Mouse (Mus musculus): ENCODE results near the gene Pfdn5. TPM values are rescaled to one million over a fixed set of nuclear protein-coding genes. Genes with fewer than 3 reads are reported as not detected.
"Not testable (repeated sequence)": the region's sequence is repeated elsewhere in the genome, so short reads cannot be mapped to it uniquely, and the experiment has no call there.

The Pfdn5 gene
- polyA plus RNA-seq, 1 experiment from 2014 or later = 514 TPM

GRCm38 (mm10) chr15:102316263-102316662 is 9.7 kb upstream of the Pfdn5 start:
- H3K4me1 ChIP-seq (ENCODE audit: control insufficient read depth, insufficient read depth, low read length) = no peaks in the 10 kb centered on the region
- H3K27me3 ChIP-seq (ENCODE audit: control insufficient read depth, insufficient read depth, low read length) = no peaks in the 10 kb centered on the region
- no peak overlapping the region for H3K9ac ChIP-seq (replicated peaks; ENCODE audit: low read depth, low read length)
- no peak for ATAC-seq (ENCODE audit: insufficient number of reproducible peaks, insufficient read depth, low FRiP score, low read depth)
- 84% methylated on average over 6 of the region's 6 CpGs for WGBS
- H3K9me3 ChIP-seq (ENCODE audit: control insufficient read depth, low read depth, low read length) = no peaks in the 10 kb centered on the region
- H3K27ac ChIP-seq (ENCODE audit: low read length) = no peak overlapping the region
- H3K36me3 ChIP-seq (ENCODE audit: control insufficient read depth, insufficient read depth, low read length) = peaks cover 61% of the 10 kb centered on the region
- H3K4me2 ChIP-seq (replicated peaks; ENCODE audit: low read depth, low read length) = no peak overlapping the region
- H3K4me3 ChIP-seq (ENCODE audit: low read depth, low read length) = no peak overlapping the region

GRCm38 (mm10) chr15:102324654-102325473 is 1.1 kb upstream of the Pfdn5 start:
- WGBS = 77% methylated on average over 12 of the region's 12 CpGs
- Histone ChIP-seq H3K4me2 (replicated peaks; ENCODE audit: low read depth, low read length) (no peak overlapping the region), H3K4me3 (ENCODE audit: low read depth, low read length) (no peak overlapping the region; the same call in 1 of the 2 replicates), H3K27me3 (ENCODE audit: control insufficient read depth, insufficient read depth, low read length) (no peaks in the 10 kb centered on the region), H3K27ac (ENCODE audit: low read length) (no peak overlapping the region), H3K9ac (replicated peaks; ENCODE audit: low read depth, low read length) (no peak overlapping the region), H3K4me1 (ENCODE audit: control insufficient read depth, insufficient read depth, low read length) (peaks cover 5% of the 10 kb centered on the region), H3K36me3 (ENCODE audit: control insufficient read depth, insufficient read depth, low read length) (peaks cover 41% of the 10 kb centered on the region), H3K9me3 (ENCODE audit: control insufficient read depth, low read depth, low read length) (no peaks in the 10 kb centered on the region)
- no peak for ATAC-seq (ENCODE audit: insufficient number of reproducible peaks, insufficient read depth, low FRiP score, low read depth)

- peak overlapping the region; percentile 61 for H3K9ac ChIP-seq (replicated peaks; ENCODE audit: low read depth, low read length)
- H3K36me3 ChIP-seq (ENCODE audit: control insufficient read depth, insufficient read depth, low read length) = peaks cover 31% of the 10 kb centered on the region
- 62% methylated on average over 8 of the region's 8 CpGs for WGBS
- peaks cover 5% of the 10 kb centered on the region for H3K4me1 ChIP-seq (ENCODE audit: control insufficient read depth, insufficient read depth, low read length)
- H3K27me3 ChIP-seq (ENCODE audit: control insufficient read depth, insufficient read depth, low read length) = no peaks in the 10 kb centered on the region
- ATAC-seq (ENCODE audit: insufficient number of reproducible peaks, insufficient read depth, low FRiP score, low read depth) = no peak
- peak overlapping the region; percentile 84 for H3K4me2 ChIP-seq (replicated peaks; ENCODE audit: low read depth, low read length)
- no peaks in the 10 kb centered on the region for H3K9me3 ChIP-seq (ENCODE audit: control insufficient read depth, low read depth, low read length)
- H3K4me3 ChIP-seq (ENCODE audit: low read depth, low read length) = peak overlapping the region; percentile 68
- no peak overlapping the region for H3K27ac ChIP-seq (ENCODE audit: low read length)
These were observed 976 bp downstream of the Pfdn5 start for GRCm38 (mm10) chr15:102326892-102327291.

- Histone ChIP-seq H3K27me3 (ENCODE audit: control insufficient read depth, insufficient read depth, low read length) (no peaks in the 10 kb centered on the region), H3K9ac (replicated peaks; ENCODE audit: low read depth, low read length) (peak within 1 kb of the TSS; percentile 67), H3K36me3 (ENCODE audit: control insufficient read depth, insufficient read depth, low read length) (peaks cover 31% of the 10 kb centered on the region), H3K4me1 (ENCODE audit: control insufficient read depth, insufficient read depth, low read length) (peaks cover 19% of the 10 kb centered on the region), H3K27ac (ENCODE audit: low read length) (peak within 1 kb of the TSS; percentile 82), H3K9me3 (ENCODE audit: control insufficient read depth, low read depth, low read length) (no peaks in the 10 kb centered on the region), H3K4me3 (ENCODE audit: low read depth, low read length) (peak within 1 kb of the TSS; percentile 77), H3K4me2 (replicated peaks; ENCODE audit: low read depth, low read length) (peak within 1 kb of the TSS; percentile 92)
- peak; percentile 92 for ATAC-seq (ENCODE audit: insufficient number of reproducible peaks, insufficient read depth, low FRiP score, low read depth)
- under 1% methylated on average over 30 of the region's 30 CpGs for WGBS
These were observed 5.7 kb downstream of the Pfdn5 start, which contains the start of gene Myg1 for GRCm38 (mm10) chr15:102331610-102332015. Gene Myg1 (plus strand): TSS chr15:102331709.

- H3K9me3 ChIP-seq (ENCODE audit: control insufficient read depth, low read depth, low read length) = no peaks in the 10 kb centered on the region
- peaks cover 48% of the 10 kb centered on the region for H3K36me3 ChIP-seq (ENCODE audit: control insufficient read depth, insufficient read depth, low read length)
- no peak overlapping the region for H3K4me2 ChIP-seq (replicated peaks; ENCODE audit: low read depth, low read length)
- H3K9ac ChIP-seq (replicated peaks; ENCODE audit: low read depth, low read length) = no peak overlapping the region
- no peak overlapping the region for H3K4me3 ChIP-seq (ENCODE audit: low read depth, low read length)
- no peak overlapping the region for H3K27ac ChIP-seq (ENCODE audit: low read length)
- no peak for ATAC-seq (ENCODE audit: insufficient number of reproducible peaks, insufficient read depth, low FRiP score, low read depth)
- H3K27me3 ChIP-seq (ENCODE audit: control insufficient read depth, insufficient read depth, low read length) = no peaks in the 10 kb centered on the region
- 86% methylated on average over 8 of the region's 8 CpGs for WGBS
- H3K4me1 ChIP-seq (ENCODE audit: control insufficient read depth, insufficient read depth, low read length) = peaks cover 14% of the 10 kb centered on the region
These were observed 9.3 kb downstream of the Pfdn5 start for GRCm38 (mm10) chr15:102335254-102335653.

- not testable (repeated sequence) for H3K9ac ChIP-seq (replicated peaks; ENCODE audit: low read depth, low read length); ATAC-seq (ENCODE audit: insufficient number of reproducible peaks, insufficient read depth, low FRiP score, low read depth); H3K27ac ChIP-seq (ENCODE audit: low read length); H3K27me3 ChIP-seq (ENCODE audit: control insufficient read depth, insufficient read depth, low read length); H3K4me2 ChIP-seq (replicated peaks; ENCODE audit: low read depth, low read length); H3K9me3 ChIP-seq (ENCODE audit: control insufficient read depth, low read depth, low read length); H3K4me3 ChIP-seq (ENCODE audit: low read depth, low read length)
- Histone ChIP-seq H3K36me3 (ENCODE audit: control insufficient read depth, insufficient read depth, low read length) (peaks cover 49% of the 10 kb centered on the region), H3K4me1 (ENCODE audit: control insufficient read depth, insufficient read depth, low read length) (peaks cover 14% of the 10 kb centered on the region)
- 92% methylated on average over 5 of the region's 5 CpGs for WGBS
These were observed 10.0 kb downstream of the Pfdn5 start for GRCm38 (mm10) chr15:102335925-102336324.

GRCm38 (mm10) chr15:102336946-102337345 is 11.0 kb downstream of the Pfdn5 start:
- ATAC-seq (ENCODE audit: insufficient number of reproducible peaks, insufficient read depth, low FRiP score, low read depth) = no peak
- peaks cover 49% of the 10 kb centered on the region for H3K36me3 ChIP-seq (ENCODE audit: control insufficient read depth, insufficient read depth, low read length)

GRCm38 (mm10) chr15:102339612-102340011 is 13.7 kb downstream of the Pfdn5 start:
- ATAC-seq (ENCODE audit: insufficient number of reproducible peaks, insufficient read depth, low FRiP score, low read depth) = 0 out of 2 replicates have a peak, but pooled peaks have one; percentile 23
- H3K9me3 ChIP-seq (ENCODE audit: control insufficient read depth, low read depth, low read length) = no peaks in the 10 kb centered on the region
- H3K4me1 ChIP-seq (ENCODE audit: control insufficient read depth, insufficient read depth, low read length) = no peaks in the 10 kb centered on the region
- H3K27me3 ChIP-seq (ENCODE audit: control insufficient read depth, insufficient read depth, low read length) = no peaks in the 10 kb centered on the region
- H3K4me2 ChIP-seq (replicated peaks; ENCODE audit: low read depth, low read length) = no peak overlapping the region
- no peak overlapping the region for H3K9ac ChIP-seq (replicated peaks; ENCODE audit: low read depth, low read length)
- no peak overlapping the region for H3K27ac ChIP-seq (ENCODE audit: low read length)
- no peak overlapping the region for H3K4me3 ChIP-seq (ENCODE audit: low read depth, low read length)
- H3K36me3 ChIP-seq (ENCODE audit: control insufficient read depth, insufficient read depth, low read length) = peaks cover 48% of the 10 kb centered on the region
- WGBS = 57% methylated on average over 5 of the region's 5 CpGs

More at GRCm38 (mm10) chr15:102336946-102337345, 11.0 kb downstream of the Pfdn5 start:
- 84% methylated on average over 4 of the region's 4 CpGs for WGBS
- no peak overlapping the region for H3K4me3 ChIP-seq (ENCODE audit: low read depth, low read length)
- no peak overlapping the region for H3K4me2 ChIP-seq (replicated peaks; ENCODE audit: low read depth, low read length)
- H3K27ac ChIP-seq (ENCODE audit: low read length) = no peak overlapping the region
- no peak overlapping the region for H3K9ac ChIP-seq (replicated peaks; ENCODE audit: low read depth, low read length)
- no peaks in the 10 kb centered on the region for H3K9me3 ChIP-seq (ENCODE audit: control insufficient read depth, low read depth, low read length)
- peaks cover 13% of the 10 kb centered on the region for H3K4me1 ChIP-seq (ENCODE audit: control insufficient read depth, insufficient read depth, low read length)
- no peaks in the 10 kb centered on the region for H3K27me3 ChIP-seq (ENCODE audit: control insufficient read depth, insufficient read depth, low read length)

Measured in stomach, embryonic 14.5 days (tissue).